Mouse (Mus musculus): Measurements from ENCODE around the gene Gapt. TPM values are rescaled to one million over a fixed set of nuclear protein-coding genes. Genes with fewer than 3 reads are reported as not detected.
A peak's percentile ranks its signal among the peaks of the same experiment; 100 is the strongest.

The Gapt gene
- polyA plus RNA-seq, 1 experiment = not detected

DNA sequence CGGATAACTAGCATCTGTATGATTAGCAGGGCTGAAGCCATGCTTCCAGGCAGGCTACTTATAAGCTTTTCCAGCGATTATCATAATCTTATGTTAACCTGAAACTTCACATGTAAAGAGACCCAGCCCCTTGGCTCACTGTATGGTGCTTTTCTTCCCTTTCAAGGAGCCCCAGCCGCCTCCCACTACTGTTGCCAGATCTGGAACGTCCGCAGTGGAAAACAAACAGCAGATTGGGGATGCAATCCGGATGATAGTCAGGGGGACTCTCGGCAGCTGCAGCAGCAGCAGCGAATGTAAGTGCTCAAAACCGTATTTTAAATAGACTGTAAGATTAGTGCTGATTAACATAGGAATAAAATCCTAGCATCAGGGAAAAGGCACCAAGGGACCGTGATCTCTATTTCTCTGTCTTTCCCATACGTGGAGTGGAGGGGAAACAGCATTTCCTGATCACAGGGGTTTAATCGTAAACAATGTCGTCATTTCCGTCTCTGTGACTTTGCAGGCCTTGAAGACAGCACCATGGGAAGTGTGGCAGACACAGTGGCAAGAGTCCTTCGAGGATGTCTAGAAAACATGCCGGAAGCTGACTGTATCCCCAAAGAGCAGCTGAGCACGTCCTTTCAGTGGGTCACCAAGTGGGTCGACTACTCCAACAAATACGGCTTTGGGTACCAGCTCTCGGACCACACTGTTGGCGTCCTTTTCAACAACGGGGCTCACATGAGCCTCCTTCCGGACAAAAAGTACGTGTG, 41.7 kb upstream of the Gapt start:
- Histone ChIP-seq H3ac (ENCODE audit: control insufficient read depth, insufficient read length, low read depth) (no peak overlapping the region), H3K36me3 (ENCODE audit: control insufficient read depth, insufficient read depth) (peaks cover 56% of the 10 kb centered on the region), H3K79me3 (ENCODE audit: low read depth) (peaks cover 42% of the 10 kb centered on the region), H3K79me2 (ENCODE audit: control insufficient read depth, insufficient read depth) (peaks cover 59% of the 10 kb centered on the region), H3K4me3 (ENCODE audit: insufficient read depth, poor library complexity, severe bottlenecking) (no peak overlapping the region), H3K27me3 (ENCODE audit: control insufficient read depth, insufficient read depth, insufficient read length) (no peaks in the 10 kb centered on the region)
- TF ChIP-seq FOSL1 (IDR thresholded peaks at IDR 0.05; ENCODE audit: insufficient read depth, low read length, poor library complexity, severe bottlenecking) = no peak
- TF ChIP-seq USF1 (IDR thresholded peaks at IDR 0.05; ENCODE audit: low read depth) = no peak
- TF ChIP-seq MAX (IDR thresholded peaks at IDR 0.05) = no peak
- no peak for TF ChIP-seq CTCF (IDR thresholded peaks at IDR 0.05; ENCODE audit: control insufficient read depth, insufficient read depth, insufficient read length)
- no peak for TF ChIP-seq MYOD1 (IDR thresholded peaks at IDR 0.05; ENCODE audit: control insufficient read depth, insufficient read length, low read depth)
- TF ChIP-seq CEBPB (IDR thresholded peaks at IDR 0.05; ENCODE audit: low read depth) = no peak
- no peak for TF ChIP-seq MYOG (IDR thresholded peaks at IDR 0.05; ENCODE audit: control insufficient read depth, extremely low read depth, insufficient read length)

DNA sequence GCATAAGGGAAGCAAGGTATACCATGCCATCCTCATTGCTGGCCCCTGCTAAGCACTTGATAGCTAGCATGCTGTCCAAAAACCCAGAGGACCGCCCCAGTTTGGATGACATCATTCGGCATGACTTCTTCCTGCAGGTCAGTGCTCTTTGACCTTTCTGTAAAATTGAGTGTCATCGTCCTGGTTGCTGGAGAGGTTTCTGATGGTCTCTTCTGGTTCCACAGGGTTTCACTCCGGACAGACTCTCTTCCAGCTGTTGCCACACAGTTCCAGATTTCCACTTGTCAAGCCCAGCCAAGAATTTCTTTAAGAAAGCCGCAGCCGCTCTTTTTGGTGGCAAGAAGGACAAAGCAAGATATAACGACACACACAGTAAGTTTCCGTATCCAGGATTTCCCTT, 40.8 kb upstream of the Gapt start:
- peaks cover 56% of the 10 kb centered on the region for H3K36me3 ChIP-seq (ENCODE audit: control insufficient read depth, insufficient read depth)
- H3K79me3 ChIP-seq (ENCODE audit: low read depth) = peaks cover 42% of the 10 kb centered on the region
- TF ChIP-seq USF1 (IDR thresholded peaks at IDR 0.05; ENCODE audit: low read depth) (no peak), MYOD1 (IDR thresholded peaks at IDR 0.05; ENCODE audit: control insufficient read depth, insufficient read length, low read depth) (no peak), MYOG (IDR thresholded peaks at IDR 0.05; ENCODE audit: control insufficient read depth, extremely low read depth, insufficient read length) (no peak), CTCF (IDR thresholded peaks at IDR 0.05; ENCODE audit: control insufficient read depth, insufficient read depth, insufficient read length) (no peak), CEBPB (IDR thresholded peaks at IDR 0.05; ENCODE audit: low read depth) (no peak), MAX (IDR thresholded peaks at IDR 0.05) (no peak), FOSL1 (IDR thresholded peaks at IDR 0.05; ENCODE audit: insufficient read depth, low read length, poor library complexity, severe bottlenecking) (no peak)

GRCm38 (mm10) chr13:110395916-110396685, 39.1 kb upstream of the Gapt start:
- Histone ChIP-seq H3ac (ENCODE audit: control insufficient read depth, insufficient read length, low read depth) (peak overlapping the region; percentile 92), H3K79me3 (ENCODE audit: low read depth) (peaks cover 42% of the 10 kb centered on the region), H3K79me2 (ENCODE audit: control insufficient read depth, insufficient read depth) (peaks cover 59% of the 10 kb centered on the region), H3K27me3 (ENCODE audit: control insufficient read depth, insufficient read depth, insufficient read length) (no peaks in the 10 kb centered on the region), H3K4me3 (ENCODE audit: insufficient read depth, poor library complexity, severe bottlenecking) (peak overlapping the region; percentile 82), H3K36me3 (ENCODE audit: control insufficient read depth, insufficient read depth) (peaks cover 52% of the 10 kb centered on the region)
- TF ChIP-seq FOSL1 (IDR thresholded peaks at IDR 0.05; ENCODE audit: insufficient read depth, low read length, poor library complexity, severe bottlenecking) (no peak), CTCF (IDR thresholded peaks at IDR 0.05; ENCODE audit: control insufficient read depth, insufficient read depth, insufficient read length) (no peak), MAX (IDR thresholded peaks at IDR 0.05) (no peak), CEBPB (IDR thresholded peaks at IDR 0.05; ENCODE audit: low read depth) (no peak), MYOG (IDR thresholded peaks at IDR 0.05; ENCODE audit: control insufficient read depth, extremely low read depth, insufficient read length) (no peak), USF1 (IDR thresholded peaks at IDR 0.05; ENCODE audit: low read depth) (no peak), MYOD1 (IDR thresholded peaks at IDR 0.05; ENCODE audit: control insufficient read depth, insufficient read length, low read depth) (no peak)

More for the DNA sequence above, 40.8 kb upstream of the Gapt start:
- Histone ChIP-seq H3ac (ENCODE audit: control insufficient read depth, insufficient read length, low read depth) (no peak overlapping the region), H3K79me2 (ENCODE audit: control insufficient read depth, insufficient read depth) (peaks cover 59% of the 10 kb centered on the region), H3K27me3 (ENCODE audit: control insufficient read depth, insufficient read depth, insufficient read length) (no peaks in the 10 kb centered on the region), H3K4me3 (ENCODE audit: insufficient read depth, poor library complexity, severe bottlenecking) (no peak overlapping the region)

DNA sequence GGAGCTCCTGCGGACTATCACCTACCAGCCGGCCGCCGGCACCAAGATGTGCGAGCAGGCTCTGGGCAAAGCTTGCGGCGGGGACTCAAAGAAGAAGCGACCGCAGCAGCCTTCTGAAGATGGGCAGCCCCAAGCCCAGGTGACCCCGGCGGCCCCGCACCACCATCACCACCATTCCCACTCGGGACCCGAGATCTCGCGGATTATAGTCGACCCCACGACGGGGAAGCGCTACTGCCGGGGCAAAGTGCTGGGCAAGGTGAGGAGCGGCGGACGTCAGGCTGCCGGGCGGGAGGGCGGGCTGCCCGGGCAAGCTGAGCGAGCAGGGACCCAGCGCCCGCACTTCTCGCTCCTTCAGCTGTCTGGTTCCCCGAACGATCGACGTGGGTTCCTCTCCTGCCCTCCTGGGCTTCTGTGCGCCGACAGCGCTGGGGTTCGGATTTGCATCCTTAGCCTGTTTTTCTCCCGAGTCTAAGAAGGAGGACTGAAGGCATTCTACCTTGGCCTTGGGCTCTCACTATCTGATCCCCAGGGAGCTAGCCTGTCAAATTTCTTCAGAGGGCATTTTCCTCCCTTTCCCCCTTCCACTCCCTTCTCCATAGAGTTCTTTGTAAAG, 38.3 kb upstream of the Gapt start:
- TF ChIP-seq FOSL1 (IDR thresholded peaks at IDR 0.05; ENCODE audit: insufficient read depth, low read length, poor library complexity, severe bottlenecking) (no peak), CTCF (IDR thresholded peaks at IDR 0.05; ENCODE audit: control insufficient read depth, insufficient read depth, insufficient read length) (no peak), MYOG (IDR thresholded peaks at IDR 0.05; ENCODE audit: control insufficient read depth, extremely low read depth, insufficient read length) (no peak), CEBPB (IDR thresholded peaks at IDR 0.05; ENCODE audit: low read depth) (no peak), MAX (IDR thresholded peaks at IDR 0.05) (no peak), MYOD1 (IDR thresholded peaks at IDR 0.05; ENCODE audit: control insufficient read depth, insufficient read length, low read depth) (no peak), USF1 (IDR thresholded peaks at IDR 0.05; ENCODE audit: low read depth) (no peak)
- Histone ChIP-seq H3K79me3 (ENCODE audit: low read depth) (peaks cover 41% of the 10 kb centered on the region), H3K4me3 (ENCODE audit: insufficient read depth, poor library complexity, severe bottlenecking) (peak overlapping the region; percentile 82), H3ac (ENCODE audit: control insufficient read depth, insufficient read length, low read depth) (peak overlapping the region; percentile 92), H3K36me3 (ENCODE audit: control insufficient read depth, insufficient read depth) (peaks cover 44% of the 10 kb centered on the region), H3K27me3 (ENCODE audit: control insufficient read depth, insufficient read depth, insufficient read length) (no peaks in the 10 kb centered on the region), H3K79me2 (ENCODE audit: control insufficient read depth, insufficient read depth) (peaks cover 56% of the 10 kb centered on the region)
